Mouse (Mus musculus) liver, embryonic 11.5 days (tissue): ENCODE data around the gene Rsph10b. TPM values are rescaled to one million over a fixed set of nuclear protein-coding genes. Genes with fewer than 3 reads are reported as not detected.

Experiments used
- ATAC-seq: fragments of 200-750 bp; cut with Nextera tagmentation; replicated peaks from 2 replicates; pipeline ENCODE4 v1.8.0; 2017; ENCODE audit warnings: moderate number of reproducible peaks, mild to moderate bottlenecking, moderate TSS enrichment, moderate library complexity; ENCODE audit not compliant: low FRiP score
- DNase-seq: peaks from one replicate; pipeline ENCODE4 v3.0.0-alpha.2; 2017; ENCODE audit warnings: low spot score
- H3K27ac ChIP-seq: fragments of 300-500 bp; sonication (generic); 2 replicates; pipeline ENCODE4 v1.5.1; 2014; ENCODE audit warnings: mild to moderate bottlenecking, low read depth, low read length, control low read depth
- H3K27me3 ChIP-seq: fragments of 300-500 bp; sonication (generic); replicated peaks from 2 replicates; pipeline ENCODE4 v1.6.1; 2014; ENCODE audit warnings: low read length, mixed read lengths; ENCODE audit not compliant: control insufficient read depth, insufficient read depth
- H3K36me3 ChIP-seq: fragments of 300-500 bp; sonication (generic); 2 replicates; pipeline ENCODE4 v1.6.1; 2014; ENCODE audit warnings: mild to moderate bottlenecking, low read length, moderate library complexity, mixed read lengths; ENCODE audit not compliant: control insufficient read depth, insufficient read depth
- H3K4me1 ChIP-seq: fragments of 300-500 bp; sonication (generic); replicated peaks from 2 replicates; pipeline ENCODE4 v1.6.1; 2014; ENCODE audit warnings: low read length, mixed read lengths; ENCODE audit not compliant: control insufficient read depth, insufficient read depth
- H3K4me2 ChIP-seq: fragments of 300-500 bp; sonication (generic); 2 replicates; pipeline ENCODE4 v1.6.1; 2014; ENCODE audit warnings: mild to moderate bottlenecking, control low read depth, moderate library complexity
- H3K4me3 ChIP-seq: fragments of 300-500 bp; sonication (generic); 2 replicates; pipeline ENCODE4 v1.5.1; 2014; ENCODE audit warnings: low read depth, low read length, control low read depth
- H3K9ac ChIP-seq: fragments of 300-500 bp; sonication (generic); 2 replicates; pipeline ENCODE4 v1.6.1; 2014; ENCODE audit warnings: low read depth, low read length, control low read depth
- H3K9me3 ChIP-seq: fragments of 300-500 bp; sonication (generic); 2 replicates; pipeline ENCODE4 v1.6.1; 2016; ENCODE audit warnings: low read length, inconsistent platforms, mixed read lengths; ENCODE audit not compliant: control insufficient read depth
- WGBS: fragments of 180-500 bp; shearing (Covaris S2); extraction: QIAGEN DNeasy Blood & Tissue Kit; methylation state at CpG from one replicate; pipeline ENCODE4 v1.1.7; 2014; 5-methylcytosine and 5-hydroxymethylcytosine counted together
- polyA plus RNA-seq: library from polyadenylated mRNA; unstranded; fragments of >200 nt; fragmentation: Nextera tagmentation; extraction: Ambion mirVana; gene quantifications from 2 replicates; pipeline ENCODE4 v1.2.1, GENCODE M21; 2014

The Rsph10b gene
- polyA plus RNA-seq, result 0.34 TPM in 2 replicates

DNA sequence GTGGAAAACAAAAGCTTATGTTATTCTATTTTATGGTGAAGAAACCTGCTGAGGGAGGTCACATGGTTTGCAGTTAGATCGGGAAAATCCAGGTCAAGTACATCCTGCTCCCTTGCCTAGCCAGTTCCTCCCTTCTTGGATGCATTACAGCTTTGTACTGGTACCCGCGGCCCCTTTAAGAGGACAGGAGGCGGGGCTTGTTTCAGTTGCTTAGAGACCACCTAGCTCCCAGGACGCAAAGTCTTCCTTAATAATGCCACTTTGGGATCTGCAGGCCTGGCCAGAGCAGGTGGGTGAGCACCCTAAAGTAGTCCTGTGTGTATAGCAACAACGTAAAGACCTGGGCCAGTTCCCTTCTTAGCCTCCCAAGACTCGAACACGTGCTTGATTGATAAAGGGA lies at the start of gene Rsph10b:
Rsph10b (plus strand) TSS at position 205 of the 400 bp plus-strand sequence.
- 35% methylated on average over 8 of the region's 8 CpGs for WGBS
- Histone ChIP-seq H3K9me3 (no peaks in the 10 kb centered on the region), H3K27me3 (no peaks in the 10 kb centered on the region), H3K9ac (no peak within 1 kb of the TSS), H3K27ac (no peak within 1 kb of the TSS), H3K4me3 (no peak within 1 kb of the TSS), H3K4me2 (no peak within 1 kb of the TSS), H3K4me1 (no peaks in the 10 kb centered on the region; the same call in 1 of the 2 replicates), H3K36me3 (peaks cover 15% of the 10 kb centered on the region)
- DNase-seq, result no peak
- no peak for ATAC-seq

DNA sequence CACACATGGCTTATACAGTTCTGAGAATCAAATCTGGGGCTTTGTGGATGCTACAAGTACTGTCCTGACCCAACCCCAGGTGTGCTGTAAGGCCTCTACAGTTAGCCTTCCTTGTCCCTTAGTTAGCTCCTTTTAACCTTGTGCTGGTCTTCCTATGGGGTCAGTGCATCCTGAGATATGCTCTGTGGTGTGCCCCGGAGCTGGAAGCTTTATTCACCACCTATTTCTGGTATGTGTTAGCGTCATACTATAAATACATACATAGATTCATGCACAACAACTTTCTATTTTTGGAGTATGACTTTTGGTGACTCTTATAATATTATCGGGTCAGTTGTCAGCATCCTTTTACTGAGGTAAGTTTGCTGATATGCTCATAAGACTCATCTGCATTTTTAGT lies 47.6 kb upstream of the Rsph10b start:
- Histone ChIP-seq H3K36me3 (peaks cover 65% of the 10 kb centered on the region), H3K27ac (no peak overlapping the region), H3K9ac (no peak overlapping the region), H3K4me1 (no peaks in the 10 kb centered on the region), H3K9me3 (peaks cover 4% of the 10 kb centered on the region; the same call in 1 of the 2 replicates), H3K27me3 (no peaks in the 10 kb centered on the region), H3K4me2 (no peak overlapping the region), H3K4me3 (no peak overlapping the region)
- DNase-seq (no peak), ATAC-seq (no peak)
- WGBS, result 95% methylated on average over 3 of the region's 3 CpGs

DNA sequence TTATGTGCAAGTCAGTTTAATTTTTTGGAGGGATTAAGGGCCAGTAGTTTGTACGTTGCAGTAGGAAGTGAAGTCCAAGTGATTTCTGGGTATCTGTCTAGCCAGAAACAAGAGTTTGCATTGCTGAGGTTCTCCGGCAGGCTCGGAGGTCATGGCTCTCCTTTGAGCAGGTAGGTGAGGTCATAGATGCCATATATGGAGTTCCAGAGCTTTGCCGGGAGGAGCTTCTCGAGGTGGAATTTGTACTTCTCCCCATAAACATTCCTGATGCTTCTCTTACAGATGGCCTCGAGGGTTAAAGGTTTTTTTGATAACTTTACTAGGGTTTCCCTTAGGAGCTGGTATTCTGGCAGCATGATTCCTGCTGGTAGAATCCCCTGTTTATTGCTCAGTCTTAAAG lies 42.1 kb upstream of the Rsph10b start:
- WGBS, result 78% methylated on average over 6 of the region's 6 CpGs
- DNase-seq (no peak), ATAC-seq (no peak)
- no peaks in the 10 kb centered on the region for H3K27me3 ChIP-seq
- H3K27ac ChIP-seq, result no peak overlapping the region
- H3K9me3 ChIP-seq, result peaks cover 4% of the 10 kb centered on the region; the same call in 1 of the 2 replicates
- H3K4me1 ChIP-seq, result peaks cover 20% of the 10 kb centered on the region
- H3K9ac ChIP-seq, result no peak overlapping the region
- H3K4me3 ChIP-seq, result no peak overlapping the region
- H3K36me3 ChIP-seq, result peaks cover 41% of the 10 kb centered on the region
- H3K4me2 ChIP-seq, result no peak overlapping the region

- 52% methylated on average over 9 of the region's 9 CpGs for WGBS
- no peak overlapping the region; the same call in 1 of the 2 replicates for H3K27ac ChIP-seq
- peaks cover 20% of the 10 kb centered on the region for H3K4me1 ChIP-seq
- H3K9ac ChIP-seq, result 0 out of 2 replicates have a peak overlapping the region, but pooled peaks have one; percentile 14
- H3K9me3 ChIP-seq, result no peaks in the 10 kb centered on the region
- H3K27me3 ChIP-seq, result no peaks in the 10 kb centered on the region
- H3K36me3 ChIP-seq, result peaks cover 39% of the 10 kb centered on the region
- ATAC-seq (peak; percentile 69), DNase-seq (no peak)
- H3K4me3 ChIP-seq, result no peak overlapping the region
- peak overlapping the region; percentile 6; the same call in 1 of the 2 replicates for H3K4me2 ChIP-seq
These were observed 40.5 kb upstream of the Rsph10b start for GRCm38 (mm10) chr5:143892255-143892886.

- WGBS, result 60% methylated on average over 5 of the region's 5 CpGs
- no peak overlapping the region for H3K4me3 ChIP-seq
- H3K4me1 ChIP-seq, result peaks cover 20% of the 10 kb centered on the region
- no peaks in the 10 kb centered on the region for H3K9me3 ChIP-seq
- DNase-seq (no peak), ATAC-seq (peak; percentile 80)
- no peak overlapping the region for H3K9ac ChIP-seq
- H3K27me3 ChIP-seq, result no peaks in the 10 kb centered on the region
- no peak overlapping the region for H3K4me2 ChIP-seq
- peaks cover 44% of the 10 kb centered on the region for H3K36me3 ChIP-seq
- no peak overlapping the region for H3K27ac ChIP-seq
These were observed 39.4 kb upstream of the Rsph10b start for GRCm38 (mm10) chr5:143893396-143893795.

- peaks cover 42% of the 10 kb centered on the region for H3K36me3 ChIP-seq
- no peak for ATAC-seq
- 87% methylated on average over 14 of the region's 14 CpGs for WGBS
- peaks cover 4% of the 10 kb centered on the region for H3K4me1 ChIP-seq
- H3K9me3 ChIP-seq, result no peaks in the 10 kb centered on the region
- H3K27ac ChIP-seq, result no peak within 1 kb of the TSS
- no peak within 1 kb of the TSS for H3K4me2 ChIP-seq
- H3K27me3 ChIP-seq, result no peaks in the 10 kb centered on the region
- no peak for DNase-seq
- no peak within 1 kb of the TSS for H3K4me3 ChIP-seq
- H3K9ac ChIP-seq, result no peak within 1 kb of the TSS
These were observed 35.1 kb upstream of the Rsph10b start, which contains the start of gene Ankrd61 for GRCm38 (mm10) chr5:143897635-143898330. Ankrd61 (minus strand) TSS chr5:143897685.

DNA sequence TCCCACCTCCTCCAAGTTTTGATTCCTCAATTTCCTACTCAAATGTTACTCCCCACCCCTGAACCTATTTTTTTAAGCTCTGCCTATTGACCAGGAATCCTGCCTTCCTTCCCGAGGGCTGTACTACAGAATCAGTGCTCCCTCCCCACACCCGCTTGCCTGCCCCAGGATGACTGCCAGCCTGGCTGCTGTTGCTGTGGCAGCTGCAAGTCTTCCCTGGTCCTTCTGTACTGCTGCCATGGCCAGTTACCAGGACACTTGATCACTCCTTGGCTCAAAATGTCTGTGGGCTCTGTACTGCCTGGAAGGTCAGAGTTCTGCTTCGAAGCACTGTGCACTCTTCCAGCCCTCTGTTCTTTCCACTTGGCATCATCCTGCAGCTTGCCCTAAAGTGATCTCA lies 30.7 kb upstream of the Rsph10b start:
- Histone ChIP-seq H3K36me3 (peaks cover 56% of the 10 kb centered on the region), H3K4me3 (no peak overlapping the region), H3K9me3 (no peaks in the 10 kb centered on the region), H3K4me2 (no peak overlapping the region), H3K4me1 (peaks cover 4% of the 10 kb centered on the region), H3K27me3 (no peaks in the 10 kb centered on the region), H3K9ac (no peak overlapping the region), H3K27ac (no peak overlapping the region)
- no peak for ATAC-seq
- no peak for DNase-seq
- 85% methylated on average over 3 of the region's 3 CpGs for WGBS

- no peak for DNase-seq
- H3K4me1 ChIP-seq, result peaks cover 16% of the 10 kb centered on the region
- H3K9me3 ChIP-seq, result no peaks in the 10 kb centered on the region
- H3K36me3 ChIP-seq, result peaks cover 46% of the 10 kb centered on the region
- no peak overlapping the region for H3K4me3 ChIP-seq
- ATAC-seq, result peak; percentile 85
- peak overlapping the region; percentile 50; the same call in 1 of the 2 replicates for H3K27ac ChIP-seq
- no peaks in the 10 kb centered on the region for H3K27me3 ChIP-seq
- no peak overlapping the region for H3K9ac ChIP-seq
- WGBS, result 57% methylated on average over 4 of the region's 4 CpGs
- H3K4me2 ChIP-seq, result no peak overlapping the region
These were observed 29.0 kb upstream of the Rsph10b start for GRCm38 (mm10) chr5:143903813-143904212.
